Mouse (Mus musculus) small intestine, adult 2 months (tissue): Measurements from ENCODE around the gene Lrrc25. TPM values are rescaled to one million over a fixed set of nuclear protein-coding genes. Genes with fewer than 3 reads are reported as not detected.

ENCODE experiments used
- H3K27ac ChIP-seq: fragments of 200-500 bp; 2 replicates; pipeline ENCODE4 v1.5.1; 2012; ENCODE audit warnings: low read depth, low read length, control low read depth, inconsistent platforms; ENCODE audit not compliant: insufficient read depth
- H3K27me3 ChIP-seq: fragments of 200-500 bp; 2 replicates; pipeline ENCODE4 v1.6.1; 2012; ENCODE audit warnings: mild to moderate bottlenecking, moderate library complexity, low read length, inconsistent platforms; ENCODE audit not compliant: control insufficient read depth, insufficient read depth
- H3K36me3 ChIP-seq: fragments of 200-500 bp; 2 replicates; pipeline ENCODE4 v1.6.1; 2012; ENCODE audit warnings: mild to moderate bottlenecking, low read length, control low read depth, inconsistent platforms; ENCODE audit not compliant: control insufficient read depth, insufficient read depth
- H3K4me1 ChIP-seq: fragments of 200-500 bp; 2 replicates; pipeline ENCODE4 v1.6.1; 2012; ENCODE audit warnings: low read length, inconsistent platforms, mixed read lengths; ENCODE audit not compliant: control insufficient read depth, insufficient read depth, insufficient read length
- H3K4me3 ChIP-seq: fragments of 200-500 bp; 2 replicates; pipeline ENCODE4 v1.5.1; 2012; ENCODE audit warnings: low read depth, mild to moderate bottlenecking, control low read depth, inconsistent platforms, low read length, moderate library complexity
- CTCF ChIP-seq: fragments of 200-500 bp; IDR thresholded peaks from 2 replicates; pipeline ENCODE4 v1.5.1; 2012; ENCODE audit warnings: low read depth, mild to moderate bottlenecking, control low read depth, inconsistent platforms, low read length, moderate library complexity, mixed read lengths; ENCODE audit not compliant: insufficient replicate concordance, insufficient read length; ENCODE audit errors: extremely low read depth
- POLR2A ChIP-seq: fragments of 200-500 bp; IDR thresholded peaks from 2 replicates; pipeline ENCODE4 v1.6.1; 2012; ENCODE audit warnings: low read depth, mild to moderate bottlenecking, control low read depth, inconsistent platforms, low read length, moderate library complexity
- WGBS: fragments of 180-500 bp; shearing (Covaris S2); methylation state at CpG from one replicate; pipeline ENCODE4 v1.1.7; 2018; 5-methylcytosine and 5-hydroxymethylcytosine counted together
- polyA plus RNA-seq: library from polyadenylated mRNA; depleted of rRNA; stranded (reverse); fragments of >200 nt; gene quantifications from 2 replicates; pipeline ENCODE4 v1.2.3, GENCODE M21; 2012

Lrrc25 gene
- polyA plus RNA-seq, 1 experiment: 7.1 TPM

- Histone ChIP-seq H3K4me1 (peaks cover 2% of the 10 kb centered on the region), H3K36me3 (no peaks in the 10 kb centered on the region), H3K27ac (no peak overlapping the region), H3K27me3 (no peaks in the 10 kb centered on the region), H3K4me3 (peak overlapping the region; percentile 19)
- TF ChIP-seq POLR2A (no peak), CTCF (no peak)
- 11% methylated on average over 9 of the region's 9 CpGs for WGBS
These were observed 3.0 kb downstream of the Lrrc25 start for GRCm38 (mm10) chr8:70618888-70619334.

- H3K4me3 ChIP-seq: no peak overlapping the region
- no peaks in the 10 kb centered on the region for H3K36me3 ChIP-seq
- H3K27ac ChIP-seq: no peak overlapping the region
- H3K27me3 ChIP-seq: no peaks in the 10 kb centered on the region
- peaks cover 2% of the 10 kb centered on the region for H3K4me1 ChIP-seq
- no peak for TF ChIP-seq CTCF
- no peak for TF ChIP-seq POLR2A
- WGBS: 25% methylated on average over 3 of the region's 3 CpGs
These were observed 6.3 kb downstream of the Lrrc25 start for GRCm38 (mm10) chr8:70622220-70622619.

GRCm38 (mm10) chr8:70625104-70625503 is 9.1 kb downstream of the Lrrc25 start:
- Histone ChIP-seq H3K4me3 (no peak overlapping the region), H3K27ac (no peak overlapping the region), H3K4me1 (peaks cover 6% of the 10 kb centered on the region), H3K27me3 (no peaks in the 10 kb centered on the region), H3K36me3 (no peaks in the 10 kb centered on the region)
- WGBS: 3% methylated on average over 5 of the region's 5 CpGs
- TF ChIP-seq CTCF (peak; percentile 75; the same call in 1 of the 2 replicates), POLR2A (no peak)

- WGBS: 90% methylated on average over 5 of the region's 5 CpGs
- Histone ChIP-seq H3K4me1 (peaks cover 22% of the 10 kb centered on the region), H3K4me3 (no peak overlapping the region), H3K27me3 (no peaks in the 10 kb centered on the region), H3K27ac (no peak overlapping the region), H3K36me3 (no peaks in the 10 kb centered on the region)
- TF ChIP-seq CTCF: no peak
- no peak for TF ChIP-seq POLR2A
These were observed 11.1 kb downstream of the Lrrc25 start for GRCm38 (mm10) chr8:70627041-70627440.

- H3K36me3 ChIP-seq: no peaks in the 10 kb centered on the region
- WGBS: 66% methylated on average over 7 of the region's 7 CpGs
- no peak overlapping the region for H3K27ac ChIP-seq
- H3K27me3 ChIP-seq: no peaks in the 10 kb centered on the region
- TF ChIP-seq POLR2A (no peak), CTCF (no peak)
- H3K4me3 ChIP-seq: no peak overlapping the region
- H3K4me1 ChIP-seq: peaks cover 24% of the 10 kb centered on the region
These were observed 13.1 kb downstream of the Lrrc25 start for GRCm38 (mm10) chr8:70628986-70629490.

- Histone ChIP-seq H3K27me3 (no peaks in the 10 kb centered on the region), H3K4me3 (peak overlapping the region; percentile 70), H3K36me3 (no peaks in the 10 kb centered on the region), H3K27ac (peak overlapping the region; percentile 10; the same call in 1 of the 2 replicates), H3K4me1 (peaks cover 27% of the 10 kb centered on the region)
- TF ChIP-seq CTCF (peak; percentile 100), POLR2A (no peak; the same call in 1 of the 2 replicates)
- under 1% methylated on average over 60 of the region's 60 CpGs for WGBS
These were observed 13.9 kb downstream of the Lrrc25 start for GRCm38 (mm10) chr8:70629574-70630531.

GRCm38 (mm10) chr8:70630532-70631381 is 14.8 kb downstream of the Lrrc25 start:
- no peak for TF ChIP-seq CTCF
- TF ChIP-seq POLR2A: no peak
- Histone ChIP-seq H3K36me3 (no peaks in the 10 kb centered on the region), H3K4me3 (peak overlapping the region; percentile 60), H3K27me3 (no peaks in the 10 kb centered on the region), H3K4me1 (peaks cover 30% of the 10 kb centered on the region), H3K27ac (peak overlapping the region; percentile 74)
- WGBS: 7% methylated on average over 22 of the region's 22 CpGs
